Mouse (Mus musculus) layer of hippocampus, postnatal 36 days (tissue): ENCODE data around the gene Esrrg. TPM values are rescaled to one million over a fixed set of nuclear protein-coding genes. Genes with fewer than 3 reads are reported as not detected.

Experiments used
- DNase-seq, 2 experiments: peaks; one replicate each; pipeline ENCODE4 v3.0.0; 2022
- total RNA-seq, 2 experiments: library from RNA; stranded (reverse); gene quantifications; 2 replicates each; pipeline ENCODE4 v1.2.3; 2021

Gene Esrrg
- total RNA-seq, 2 experiments from 2014 or later, result 13.7 to 14.0 TPM

GRCm38 (mm10) chr1:188085116-188085879, 476.7 kb downstream of the Esrrg start:
- no peak for DNase-seq

- DNase-seq, result no peak
These were observed 485.1 kb downstream of the Esrrg start for GRCm38 (mm10) chr1:188093724-188094123.

DNA sequence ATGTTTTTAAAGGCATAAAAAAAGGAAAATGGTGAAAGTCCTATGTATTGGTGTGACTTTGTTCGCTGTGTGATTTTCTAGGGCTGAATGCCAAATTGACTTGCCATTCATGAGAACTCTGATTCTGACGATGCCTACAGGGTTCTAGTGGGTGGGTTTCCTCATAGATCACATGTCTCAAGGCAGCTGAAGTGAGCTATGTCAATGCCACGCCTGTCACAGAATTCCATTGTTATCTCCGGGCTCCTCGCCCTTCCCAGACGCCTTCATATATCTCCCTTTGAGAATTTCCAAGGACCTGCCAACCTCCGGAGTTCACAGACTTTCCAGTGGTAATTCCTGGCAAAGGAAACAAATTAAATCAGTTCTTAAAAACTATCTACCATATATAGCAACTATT, 493.2 kb downstream of the Esrrg start:
- no peak for DNase-seq

- DNase-seq, result no peak
These were observed 494.6 kb downstream of the Esrrg start for GRCm38 (mm10) chr1:188103179-188103578.

- no peak for DNase-seq
These were observed 496.9 kb downstream of the Esrrg start for GRCm38 (mm10) chr1:188105516-188105915.

GRCm38 (mm10) chr1:188107946-188108345, 499.4 kb downstream of the Esrrg start:
- no peak for DNase-seq

GRCm38 (mm10) chr1:188111552-188111951, 503.0 kb downstream of the Esrrg start:
- no peak for DNase-seq

DNA sequence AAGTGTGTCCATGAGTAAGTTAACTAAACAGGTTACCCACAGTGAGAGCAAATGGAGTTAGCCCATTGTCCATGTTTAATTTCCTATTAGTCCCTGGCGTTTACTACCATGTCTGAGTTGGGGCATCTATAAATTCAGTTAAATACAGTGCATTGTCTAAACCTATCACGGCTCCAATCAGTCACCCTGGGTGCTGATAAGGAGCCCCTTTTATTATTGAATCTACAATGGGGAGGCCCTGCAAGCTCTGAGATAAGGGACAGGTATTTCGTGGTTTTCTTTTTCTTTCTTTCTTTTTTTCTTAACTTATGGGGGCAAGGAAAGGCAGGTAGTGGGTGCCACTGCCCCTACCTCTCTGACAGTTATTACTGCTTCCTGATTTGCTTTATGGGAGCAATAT, 504.6 kb downstream of the Esrrg start:
- DNase-seq, result no peak

- peak; percentile 36 to 53 for DNase-seq
These were observed 509.5 kb downstream of the Esrrg start for GRCm38 (mm10) chr1:188118125-188118524.

GRCm38 (mm10) chr1:188119806-188120205, 511.2 kb downstream of the Esrrg start:
- no peak for DNase-seq

- no peak for DNase-seq
These were observed 517.0 kb downstream of the Esrrg start for GRCm38 (mm10) chr1:188125521-188126021.

DNA sequence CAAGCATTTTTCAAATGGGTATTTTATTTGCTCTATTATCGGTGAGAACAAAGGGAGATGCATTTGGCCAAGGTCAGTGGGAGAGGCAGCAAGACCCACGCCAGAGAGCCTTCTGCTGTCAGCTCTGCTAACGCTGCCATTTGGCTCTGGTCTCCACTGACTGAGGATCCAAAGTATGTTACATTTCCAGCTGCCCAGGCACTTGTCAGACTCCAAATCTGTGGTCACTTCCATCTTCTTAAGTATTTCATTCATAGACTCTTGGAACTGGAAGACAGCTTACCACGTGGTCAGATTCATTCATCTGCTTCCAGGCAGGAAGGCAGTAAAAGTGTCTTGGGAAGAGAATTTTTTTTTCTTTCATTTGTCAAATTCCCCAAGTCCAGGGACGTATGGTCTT, 527.5 kb downstream of the Esrrg start:
- no peak for DNase-seq

DNA sequence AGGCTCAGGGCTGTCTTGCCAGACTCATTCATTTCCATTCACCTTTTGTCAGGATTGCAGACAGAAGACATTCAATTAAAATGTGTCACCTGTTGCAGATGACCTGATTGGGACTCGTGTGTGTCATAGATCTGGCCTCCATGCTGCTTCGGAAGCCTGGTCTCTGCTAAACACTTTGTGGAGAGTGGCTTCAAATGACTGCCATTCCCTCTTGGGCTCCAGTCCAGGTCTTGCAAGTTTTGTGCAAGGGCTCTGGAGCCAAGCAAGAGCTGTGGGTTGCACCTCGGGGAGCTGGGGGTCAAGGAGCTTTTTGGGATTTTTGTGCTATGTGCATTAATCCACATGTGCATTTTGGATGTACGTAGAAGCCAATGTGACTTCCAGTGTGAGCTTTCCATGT, 530.9 kb downstream of the Esrrg start:
- no peak for DNase-seq

GRCm38 (mm10) chr1:188140221-188140620, 531.6 kb downstream of the Esrrg start:
- DNase-seq, result no peak

GRCm38 (mm10) chr1:188147381-188148156, 539.0 kb downstream of the Esrrg start:
- no peak for DNase-seq

- no peak for DNase-seq
These were observed 542.5 kb downstream of the Esrrg start for GRCm38 (mm10) chr1:188151066-188151465.

- DNase-seq, result no peak
These were observed 543.4 kb downstream of the Esrrg start for GRCm38 (mm10) chr1:188152011-188152410.

- DNase-seq, result no peak
These were observed 545.1 kb downstream of the Esrrg start for GRCm38 (mm10) chr1:188153665-188154064.

DNA sequence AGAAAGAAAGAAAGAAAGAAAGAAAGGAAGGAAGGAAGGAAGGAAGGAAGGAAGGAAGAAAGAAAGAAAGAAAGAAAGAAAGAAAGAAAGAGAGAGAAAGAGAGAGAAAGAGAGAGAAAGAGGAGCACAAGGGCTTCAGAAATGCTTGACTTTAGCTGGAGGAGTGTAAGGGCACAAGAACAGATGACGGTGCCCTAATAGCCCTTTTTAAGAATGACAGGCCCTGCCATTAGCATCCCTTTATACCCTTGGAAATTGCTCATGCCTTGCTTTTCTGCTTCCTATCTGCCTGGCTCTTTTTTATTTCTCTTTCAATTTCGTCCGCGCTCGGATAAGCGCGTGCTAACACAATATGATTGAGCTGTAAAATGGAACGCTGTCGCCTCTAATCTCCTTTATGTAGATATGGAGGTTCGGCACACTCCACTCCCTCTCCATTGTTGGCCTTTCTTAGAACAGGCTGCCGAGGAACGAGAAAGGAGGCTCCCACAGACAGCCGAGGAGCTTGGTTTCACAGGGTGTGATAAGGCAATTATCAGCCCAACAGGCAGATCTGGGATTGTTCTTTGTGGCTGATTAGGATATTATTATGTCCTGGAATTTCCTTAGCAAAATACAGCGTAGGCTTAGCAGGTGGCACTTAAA, 546.0 kb downstream of the Esrrg start:
- DNase-seq, result peak in 1 of 2 experiments; percentile 19

DNA sequence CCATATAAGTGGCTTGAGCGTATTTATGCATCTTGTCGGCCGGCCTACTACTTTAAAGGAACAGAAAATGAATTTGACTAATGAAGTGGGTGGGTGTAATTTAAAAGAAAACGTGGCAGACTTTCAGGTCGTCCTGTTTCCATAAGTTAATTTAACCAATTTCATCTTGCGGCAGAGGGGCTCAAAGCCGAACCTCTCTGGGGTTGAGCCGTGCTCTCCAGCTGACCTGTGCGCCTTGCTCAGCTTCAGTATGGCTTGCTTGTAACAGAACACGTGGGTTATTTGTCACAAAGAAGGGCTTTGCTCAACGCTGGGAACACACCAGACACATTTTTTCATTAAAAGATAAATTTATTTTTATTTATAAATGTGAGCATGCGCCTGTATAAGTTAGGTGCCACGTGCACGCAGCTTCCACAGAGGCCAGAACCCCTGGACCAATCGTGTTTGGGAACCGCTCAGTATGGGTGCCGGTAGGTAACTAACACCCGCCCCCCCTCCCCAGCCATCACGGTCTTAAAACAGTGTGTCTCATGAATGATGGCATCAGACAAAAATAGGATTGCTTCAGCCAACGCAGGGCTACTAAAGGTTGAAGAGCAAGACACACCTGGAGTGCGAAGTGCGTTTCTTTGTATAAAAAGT, 546.7 kb downstream of the Esrrg start:
- no peak for DNase-seq

DNA sequence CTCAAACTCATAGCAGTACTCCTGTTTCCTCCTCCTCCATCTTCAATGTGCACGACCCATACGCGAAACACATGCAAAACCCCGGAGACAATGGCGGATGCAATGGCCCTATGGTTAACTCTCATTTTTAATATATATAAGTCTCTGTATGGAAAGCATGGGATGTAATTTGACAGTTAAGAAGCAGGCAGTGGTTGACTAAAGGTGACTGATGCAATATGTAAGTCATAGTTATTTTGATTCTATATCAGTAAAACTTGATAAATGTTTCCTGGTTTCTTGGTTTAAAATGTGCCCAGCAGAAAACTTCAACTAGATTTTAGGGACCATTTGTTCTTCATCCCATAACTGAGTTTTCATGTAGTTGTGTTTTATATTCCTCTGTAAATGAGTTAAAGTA, 547.9 kb downstream of the Esrrg start:
- no peak for DNase-seq

- DNase-seq, result no peak
These were observed 548.8 kb downstream of the Esrrg start for GRCm38 (mm10) chr1:188157237-188157955.
